Mouse (Mus musculus) gastrocnemius, adult 18-20 months (tissue): Measurements from ENCODE around the gene Tceal7. TPM values are rescaled to one million over a fixed set of nuclear protein-coding genes. Genes with fewer than 3 reads are reported as not detected.
"Not testable (repeated sequence)": the region's sequence is repeated elsewhere in the genome, so short reads cannot be mapped to it uniquely, and the experiment has no call there.

Experiments used
- DNase-seq: peaks from one replicate; pipeline ENCODE4 v3.0.0; 2021; ENCODE audit warnings: low spot score
- long read RNA-seq, 2 experiments: library from polyadenylated mRNA; stranded (forward); transcript quantifications; one replicate each; pipeline ENCODE4 v2.0.0; 2021
- total RNA-seq, 2 experiments: library from RNA; stranded (reverse); gene quantifications; 2 replicates each; pipeline ENCODE4 v1.2.3; 2021

Tceal7 gene
- total RNA-seq = 10 to 100 TPM; 24.1 to 40.7 TPM
- long read RNA-seq, experiment 1, transcript Tceal7-201 (3 exons, 971 nt) = major isoform, 14 of 19 reads
- long read RNA-seq, experiment 1, partial matches to known transcripts = 0 of 19 reads
- long read RNA-seq, experiment 1, other reads (novel, unspliced or antisense) = 5 of 19 reads
- long read RNA-seq, experiment 2, transcript Tceal7-201 (3 exons, 971 nt) = major isoform, 13 of 13 reads
- long read RNA-seq, experiment 2, partial matches to known transcripts = 0 of 13 reads
- long read RNA-seq, experiment 2, other reads (novel, unspliced or antisense) = 0 of 13 reads

- not testable (repeated sequence) for DNase-seq
These were observed at the start of gene Tceal7, which contains the start of gene Bex1 for GRCm38 (mm10) chrX:136214729-136215677. Tceal7 (plus strand) TSS chrX:136214779. Bex1 (minus strand) TSS chrX:136215513.

- DNase-seq = no peak
These were observed 44.0 kb upstream of the Tceal7 start for GRCm38 (mm10) chrX:136170625-136171024.

- DNase-seq = peak; percentile 34
These were observed 43.1 kb upstream of the Tceal7 start for GRCm38 (mm10) chrX:136171189-136172117.

DNA sequence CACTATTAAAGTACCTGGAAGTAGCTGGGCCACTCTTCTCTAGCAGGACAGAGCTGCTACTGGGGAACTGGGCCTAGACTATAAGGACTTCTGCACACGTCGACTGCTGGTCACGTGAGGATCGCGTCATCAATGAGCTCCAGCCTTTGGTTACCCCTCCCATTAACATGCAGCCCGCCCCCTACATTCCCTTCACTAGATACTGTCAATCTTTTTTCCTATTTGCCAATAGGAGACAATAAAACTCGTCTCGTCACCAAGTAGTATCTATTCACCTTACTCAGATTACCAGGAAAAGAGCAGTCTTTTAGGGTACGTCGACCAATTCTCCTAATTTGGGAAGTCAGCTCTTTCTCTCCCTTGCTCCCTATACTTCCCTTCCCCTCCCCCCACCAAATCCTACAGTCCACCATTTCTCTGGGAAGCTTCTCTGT is 42.4 kb upstream of the Tceal7 start, which contains the start of gene Tceal8:
Gene Tceal8, minus strand, starts transcription at position 225 of the 434 bp plus-strand sequence.
- peak; percentile 71 for DNase-seq

DNA sequence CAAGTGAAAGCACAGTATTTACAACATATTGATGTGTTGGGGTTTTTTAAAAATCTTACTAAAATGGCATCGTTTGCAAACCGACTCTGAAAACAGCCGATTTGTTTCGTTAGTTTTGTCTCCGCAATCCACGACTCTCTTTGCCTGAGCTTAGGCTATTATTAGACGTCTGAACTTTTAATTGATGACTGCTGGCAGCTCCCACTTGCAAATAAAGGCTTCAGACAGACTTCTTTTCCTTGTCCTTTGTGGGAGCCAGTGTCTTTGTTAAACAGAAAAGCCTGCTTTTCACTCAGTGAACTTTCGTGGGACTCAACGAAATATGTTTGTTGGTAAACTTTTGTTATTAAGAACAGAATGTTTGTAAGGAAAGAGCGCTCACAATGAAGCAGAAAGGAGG is 41.8 kb upstream of the Tceal7 start:
- no peak for DNase-seq

DNA sequence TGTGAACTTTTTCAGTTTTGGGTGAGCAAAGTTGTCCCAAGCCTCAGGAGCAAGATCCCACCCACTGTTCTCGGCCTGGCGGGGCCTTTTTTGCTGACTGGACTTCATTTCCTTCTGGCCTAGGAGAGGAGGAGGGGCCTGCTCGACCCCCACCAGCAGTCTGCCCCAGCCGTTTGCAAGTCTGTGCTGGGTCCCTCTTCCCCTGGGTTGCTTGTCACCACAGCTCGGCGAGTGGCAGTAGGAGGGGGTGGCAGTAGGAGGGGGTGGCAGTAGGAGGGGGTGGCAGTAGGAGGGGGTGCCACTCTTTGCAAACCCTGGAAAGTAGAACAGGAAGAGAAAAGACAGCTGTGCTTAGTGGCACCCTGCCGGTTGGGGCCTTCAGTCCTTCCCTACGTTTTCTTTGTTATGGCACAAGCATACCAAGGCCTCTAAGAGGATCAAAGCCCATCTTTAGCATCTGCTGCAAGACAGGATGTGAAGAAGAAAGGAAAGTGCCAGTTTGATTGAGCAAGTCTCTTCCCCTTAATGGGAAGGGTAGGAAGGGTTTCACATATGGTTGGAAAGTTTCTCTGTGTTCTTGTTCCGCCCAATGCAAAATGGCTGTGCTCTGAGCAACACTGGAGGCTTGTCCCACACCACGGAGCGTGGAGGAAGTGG is 33.6 kb upstream of the Tceal7 start:
- DNase-seq = no peak

GRCm38 (mm10) chrX:136183107-136183506 is 31.5 kb upstream of the Tceal7 start:
- no peak for DNase-seq

DNA sequence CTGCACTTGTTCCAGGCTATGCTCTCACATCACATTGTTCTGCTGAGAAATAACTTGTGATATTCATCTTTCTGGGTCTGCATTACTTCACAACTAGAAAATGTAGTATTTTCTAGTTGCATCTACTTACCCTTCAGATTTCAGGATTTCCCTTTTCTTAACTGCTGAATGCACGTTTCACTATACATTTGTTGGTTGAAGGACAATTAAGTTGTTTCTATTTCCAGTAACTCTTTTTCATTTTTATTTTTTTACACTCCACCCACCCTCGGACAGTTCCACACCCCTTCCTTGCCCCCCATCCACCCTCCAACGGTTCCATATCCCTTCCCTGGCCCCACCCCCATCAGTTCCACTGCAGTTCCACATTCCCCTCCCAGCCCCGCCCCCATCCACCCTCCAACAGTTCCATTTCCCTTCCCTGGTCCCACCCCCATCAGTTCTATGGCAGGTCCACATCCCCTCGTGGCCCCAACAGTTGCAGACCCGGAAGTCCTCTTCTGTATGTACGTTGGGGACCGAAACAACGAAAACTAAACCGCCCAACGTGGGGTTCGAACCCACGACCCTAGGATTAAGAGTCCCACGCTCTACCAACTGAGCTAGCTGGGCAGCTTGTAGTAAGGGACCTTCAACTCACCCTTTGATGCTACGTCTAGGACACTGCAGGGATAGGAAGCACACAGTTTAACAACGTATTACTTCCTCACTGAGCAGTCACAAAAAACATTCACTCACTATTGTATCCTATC is 19.2 kb upstream of the Tceal7 start:
- DNase-seq = no peak

DNA sequence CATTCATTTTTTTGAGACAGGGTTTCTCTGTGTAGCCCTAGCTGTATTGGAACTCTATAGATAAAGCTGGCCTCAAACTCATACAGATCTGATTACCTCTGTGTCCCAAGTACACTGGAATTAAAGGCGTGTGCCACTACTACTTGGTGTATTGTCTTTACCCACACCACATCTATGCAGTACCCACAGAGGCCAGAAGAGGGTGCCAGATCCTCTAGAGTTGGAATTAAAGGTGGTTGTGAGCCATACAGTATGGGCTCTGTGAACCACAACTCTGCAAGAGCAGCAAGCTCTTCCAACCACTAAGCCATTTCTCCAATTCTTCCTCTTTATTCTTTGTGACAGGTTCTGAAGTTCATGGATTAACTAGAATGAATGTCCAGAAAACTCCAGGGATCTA is 17.7 kb upstream of the Tceal7 start:
- DNase-seq = peak; percentile 10

- no peak for DNase-seq
These were observed 11.3 kb upstream of the Tceal7 start for GRCm38 (mm10) chrX:136203257-136203656.

GRCm38 (mm10) chrX:136203664-136204066 is 10.9 kb upstream of the Tceal7 start, which contains the start of gene Tceal5:
Tceal5 (minus strand) TSS chrX:136203876.
- DNase-seq = peak; percentile 32

GRCm38 (mm10) chrX:136204406-136204805 is 10.2 kb upstream of the Tceal7 start:
- DNase-seq = no peak

GRCm38 (mm10) chrX:136213396-136213795 is 1.2 kb upstream of the Tceal7 start:
- no peak for DNase-seq

GRCm38 (mm10) chrX:136216303-136216702 is 1.7 kb downstream of the Tceal7 start:
- no peak for DNase-seq

DNA sequence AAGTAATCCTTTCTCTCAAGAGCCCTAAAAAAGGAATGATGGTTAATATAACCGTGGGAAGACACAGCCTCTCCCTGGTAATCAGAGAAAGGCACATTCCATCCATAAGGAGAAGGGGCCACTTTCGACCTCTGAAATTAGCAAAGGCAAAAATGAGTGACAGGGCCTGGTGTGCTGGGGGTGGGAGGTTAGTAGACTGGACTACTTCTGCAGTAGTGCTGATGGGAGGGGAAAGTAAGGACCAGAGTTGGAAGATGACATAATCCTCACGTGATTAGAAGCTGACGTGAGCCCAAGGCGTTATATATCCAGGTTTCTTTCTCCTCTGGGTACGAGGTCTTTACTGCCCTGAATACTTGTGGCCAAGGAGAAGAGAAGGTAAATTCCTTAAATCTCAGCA is 9.1 kb downstream of the Tceal7 start:
- DNase-seq = peak; percentile 29

GRCm38 (mm10) chrX:136227768-136228167 is 13.2 kb downstream of the Tceal7 start:
- no peak for DNase-seq

DNA sequence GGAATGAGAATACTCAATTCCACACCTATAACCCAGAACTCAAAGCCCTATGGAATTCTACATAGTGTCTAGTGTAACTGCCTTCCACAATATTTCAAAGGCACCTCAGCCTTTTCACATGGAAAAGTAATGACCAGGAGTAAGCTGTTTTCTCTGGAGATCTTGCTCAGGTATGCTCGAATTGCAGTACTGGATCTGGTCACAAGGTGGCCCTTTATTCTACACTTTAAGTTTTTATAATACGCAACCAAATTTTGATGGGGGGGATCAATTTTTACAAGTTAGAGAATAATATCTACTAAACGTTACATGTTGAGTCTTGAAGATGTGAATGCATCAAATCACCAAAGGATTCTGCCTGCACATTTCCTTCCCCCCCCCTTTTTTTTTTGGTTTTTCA is 23.5 kb downstream of the Tceal7 start:
- peak; percentile 16 for DNase-seq

GRCm38 (mm10) chrX:136243181-136243580 is 28.6 kb downstream of the Tceal7 start:
- DNase-seq = no peak

- DNase-seq = peak; percentile 55
These were observed 30.1 kb downstream of the Tceal7 start, which contains the start of gene Tceal9 for GRCm38 (mm10) chrX:136244574-136245229. Tceal9 (plus strand) TSS chrX:136245079.
